Mouse (Mus musculus): ENCODE data around the gene 6330409D20Rik. TPM values are rescaled to one million over a fixed set of nuclear protein-coding genes. Genes with fewer than 3 reads are reported as not detected.

6330409D20Rik gene
- total RNA-seq, 1 experiment: not detected

DNA sequence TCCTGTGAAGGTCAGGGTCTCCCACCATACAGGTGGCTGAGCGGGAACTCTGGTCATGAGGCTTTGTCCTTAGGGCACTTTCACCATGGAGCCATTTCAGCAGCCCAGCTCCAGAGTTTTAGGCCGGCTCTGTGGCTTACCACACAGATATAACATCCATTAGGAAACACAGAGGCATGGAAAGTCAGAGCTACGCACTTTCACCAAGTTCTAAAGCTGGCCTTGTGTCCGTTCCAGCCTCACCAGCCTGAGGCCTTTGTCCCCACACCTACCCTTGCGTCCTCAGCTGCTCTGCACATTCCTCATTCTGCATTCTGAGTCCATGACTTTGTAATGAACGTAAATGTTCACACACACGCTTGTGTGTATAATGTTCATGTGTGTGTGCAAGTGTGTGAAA is 35.8 kb downstream of the 6330409D20Rik start:
- Histone ChIP-seq H3K9ac (ENCODE audit: insufficient read depth, low read depth, low read length, poor library complexity, severe bottlenecking) (no peak overlapping the region), H3K27ac (ENCODE audit: insufficient read depth, low read depth, low read length, poor library complexity, severe bottlenecking) (no peak overlapping the region), H3K4me3 (ENCODE audit: insufficient read depth in 1 of 2, low read depth in 1 of 2, low read length in 2 of 2, poor library complexity in 1 of 2, severe bottlenecking in 1 of 2) (no peak overlapping the region), H3K4me1 (ENCODE audit: control insufficient read depth in 2 of 2, insufficient read depth in 2 of 2, low read length in 2 of 2, poor library complexity in 1 of 2) (peaks cover 4 to 23% of the 10 kb centered on the region in 2 experiments; a peak in 2 of 4 replicates), H3K9me3 (ENCODE audit: control insufficient read depth, insufficient read depth, low read depth, low read length) (no peaks in the 10 kb centered on the region), H3K36me3 (ENCODE audit: control insufficient read depth, insufficient read depth, low read length, poor library complexity, severe bottlenecking) (peaks cover 57% of the 10 kb centered on the region)
- TF ChIP-seq ZC3H11A (IDR thresholded peaks at IDR 0.05; ENCODE audit: borderline replicate concordance, low read depth, low read length) (no peak), MAFK (IDR thresholded peaks at IDR 0.05; ENCODE audit: insufficient read depth, low read depth, low read length) (no peak), CHD2 (IDR thresholded peaks at IDR 0.05; ENCODE audit: low read depth, low read length) (no peak), HCFC1 (IDR thresholded peaks at IDR 0.05; ENCODE audit: borderline replicate concordance, insufficient read depth, low read length) (no peak), ZNF384 (IDR thresholded peaks at IDR 0.05; ENCODE audit: low read depth, low read length) (no peak)
- in situ Hi-C loops (cut with MboI; ENCODE audit: low sequenced_read_pairs in 2 of 2, unreplicated experiment in 2 of 2): no loop called here
- DNase-seq (ENCODE audit: low read depth, low spot score): no peak

DNA sequence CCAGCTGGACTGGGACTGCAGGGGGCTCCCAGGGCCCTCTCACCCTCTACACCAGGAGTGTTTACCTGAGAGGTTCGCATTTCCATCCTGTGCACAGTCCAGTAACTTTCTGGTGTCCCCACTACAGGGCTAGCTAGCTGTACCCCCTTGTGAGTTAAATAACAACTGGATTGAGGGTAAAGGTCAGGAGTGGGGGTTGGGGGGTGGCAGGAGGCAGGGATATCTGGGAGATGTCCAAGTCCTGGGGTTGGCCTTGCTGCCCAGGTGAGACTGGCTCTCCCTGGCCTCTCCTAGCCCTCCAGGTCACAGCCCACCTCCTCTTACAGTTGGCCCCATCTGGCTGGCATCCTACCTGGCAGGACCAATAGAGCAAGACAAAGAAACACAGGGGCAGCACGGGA is 36.8 kb downstream of the 6330409D20Rik start, which contains the start of gene Fpgs:
Fpgs (minus strand) TSS at position 125 of the 401 bp plus-strand sequence.
- in situ Hi-C loops (cut with MboI; ENCODE audit: low sequenced_read_pairs in 2 of 2, unreplicated experiment in 2 of 2): no loop called here
- peak within 1 kb of the TSS; percentile 37 for H3K27ac ChIP-seq (ENCODE audit: insufficient read depth, low read depth, low read length, poor library complexity, severe bottlenecking)
- DNase-seq (ENCODE audit: low read depth, low spot score): no peak
- peaks cover 4 to 21% of the 10 kb centered on the region in 2 experiments; a peak in 2 of 4 replicates for H3K4me1 ChIP-seq (ENCODE audit: control insufficient read depth in 2 of 2, insufficient read depth in 2 of 2, low read length in 2 of 2, poor library complexity in 1 of 2)
- peaks cover 47% of the 10 kb centered on the region for H3K36me3 ChIP-seq (ENCODE audit: control insufficient read depth, insufficient read depth, low read length, poor library complexity, severe bottlenecking)
- no peak for TF ChIP-seq ZC3H11A (IDR thresholded peaks at IDR 0.05; ENCODE audit: borderline replicate concordance, low read depth, low read length)
- TF ChIP-seq ZNF384 (IDR thresholded peaks at IDR 0.05; ENCODE audit: low read depth, low read length): no peak
- TF ChIP-seq HCFC1 (IDR thresholded peaks at IDR 0.05; ENCODE audit: borderline replicate concordance, insufficient read depth, low read length): no peak
- no peak for TF ChIP-seq MAFK (IDR thresholded peaks at IDR 0.05; ENCODE audit: insufficient read depth, low read depth, low read length)
- TF ChIP-seq CHD2 (IDR thresholded peaks at IDR 0.05; ENCODE audit: low read depth, low read length): no peak
- no peak within 1 kb of the TSS; the same call in 1 of the 2 replicates for H3K9ac ChIP-seq (ENCODE audit: insufficient read depth, low read depth, low read length, poor library complexity, severe bottlenecking)
- no peaks in the 10 kb centered on the region for H3K9me3 ChIP-seq (ENCODE audit: control insufficient read depth, insufficient read depth, low read depth, low read length)
- H3K4me3 ChIP-seq (ENCODE audit: insufficient read depth in 1 of 2, low read depth in 1 of 2, low read length in 2 of 2, poor library complexity in 1 of 2, severe bottlenecking in 1 of 2): no peak within 1 kb of the TSS

DNA sequence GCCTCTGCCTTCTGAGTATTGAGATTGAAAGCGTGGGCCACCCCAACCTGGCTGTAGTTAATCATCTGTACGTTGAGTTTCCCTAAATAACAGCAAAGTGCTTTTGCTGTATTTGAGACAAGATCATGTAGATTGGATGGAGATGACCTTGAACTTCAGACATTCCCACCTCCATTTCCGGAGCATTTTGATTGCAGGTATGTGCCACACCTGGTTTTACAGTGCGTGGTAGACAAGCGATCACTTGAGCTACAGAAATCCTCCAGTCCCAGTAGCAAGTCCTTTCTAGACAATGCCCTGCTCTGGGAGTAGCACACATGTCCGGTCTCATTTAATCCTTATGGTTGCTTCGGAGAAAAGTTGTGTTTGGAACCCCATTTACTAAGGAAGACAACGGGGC is 37.8 kb downstream of the 6330409D20Rik start:
- DNase-seq (ENCODE audit: low read depth, low spot score): no peak
- no peak for TF ChIP-seq ZC3H11A (IDR thresholded peaks at IDR 0.05; ENCODE audit: borderline replicate concordance, low read depth, low read length)
- no peak for TF ChIP-seq MAFK (IDR thresholded peaks at IDR 0.05; ENCODE audit: insufficient read depth, low read depth, low read length)
- no peak for TF ChIP-seq CHD2 (IDR thresholded peaks at IDR 0.05; ENCODE audit: low read depth, low read length)
- no peak for TF ChIP-seq ZNF384 (IDR thresholded peaks at IDR 0.05; ENCODE audit: low read depth, low read length)
- in situ Hi-C loops (cut with MboI; ENCODE audit: low sequenced_read_pairs in 2 of 2, unreplicated experiment in 2 of 2): no loop called here
- Histone ChIP-seq H3K27ac (ENCODE audit: insufficient read depth, low read depth, low read length, poor library complexity, severe bottlenecking) (peak overlapping the region; percentile 37; the same call in 1 of the 2 replicates), H3K4me3 (ENCODE audit: insufficient read depth in 1 of 2, low read depth in 1 of 2, low read length in 2 of 2, poor library complexity in 1 of 2, severe bottlenecking in 1 of 2) (no peak overlapping the region), H3K9me3 (ENCODE audit: control insufficient read depth, insufficient read depth, low read depth, low read length) (no peaks in the 10 kb centered on the region), H3K4me1 (ENCODE audit: control insufficient read depth in 2 of 2, insufficient read depth in 2 of 2, low read length in 2 of 2, poor library complexity in 1 of 2) (peaks cover 4 to 21% of the 10 kb centered on the region in 2 experiments; a peak in 2 of 4 replicates), H3K9ac (ENCODE audit: insufficient read depth, low read depth, low read length, poor library complexity, severe bottlenecking) (no peak overlapping the region), H3K36me3 (ENCODE audit: control insufficient read depth, insufficient read depth, low read length, poor library complexity, severe bottlenecking) (peaks cover 38% of the 10 kb centered on the region)

DNA sequence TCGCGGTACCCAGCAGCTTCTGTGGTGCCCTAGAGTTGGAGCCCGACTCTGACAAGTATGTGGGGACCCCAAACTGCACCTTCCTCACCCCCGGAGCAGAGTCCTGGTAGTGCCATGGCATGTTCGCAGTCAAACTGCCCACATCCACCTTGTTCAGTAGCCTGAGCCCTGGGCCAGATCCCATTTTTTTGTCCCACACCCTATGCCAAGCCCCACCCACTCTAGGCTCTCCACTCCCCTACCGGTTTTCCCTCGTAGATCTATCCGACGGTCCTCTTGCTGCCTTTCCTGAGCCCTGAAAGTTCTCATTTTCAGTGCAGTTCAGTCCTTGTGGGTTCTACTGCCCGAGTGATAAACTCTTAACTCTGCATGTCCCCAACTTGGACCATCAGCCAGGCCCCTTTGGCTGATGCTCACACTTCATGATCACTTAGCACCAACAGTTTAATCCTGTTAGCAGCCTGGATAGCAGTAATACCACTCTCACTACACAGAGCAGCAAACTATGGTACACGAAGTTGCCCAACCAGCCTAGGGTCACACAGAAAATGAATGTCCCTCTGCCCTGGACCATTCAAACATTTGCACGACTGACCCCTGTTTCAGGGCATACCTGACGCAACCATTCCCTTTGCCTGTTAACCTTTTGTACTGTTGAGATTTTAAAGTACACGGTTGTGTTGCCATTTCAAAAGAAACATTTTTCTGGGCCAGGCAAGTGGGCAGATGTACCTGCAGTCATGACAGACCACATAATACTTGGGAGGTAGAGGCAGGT is 39.7 kb downstream of the 6330409D20Rik start:
- Histone ChIP-seq H3K9me3 (ENCODE audit: control insufficient read depth, insufficient read depth, low read depth, low read length) (no peaks in the 10 kb centered on the region), H3K4me1 (ENCODE audit: control insufficient read depth in 2 of 2, insufficient read depth in 2 of 2, low read length in 2 of 2, poor library complexity in 1 of 2) (peaks cover 4 to 21% of the 10 kb centered on the region in 2 experiments; a peak in 2 of 4 replicates), H3K36me3 (ENCODE audit: control insufficient read depth, insufficient read depth, low read length, poor library complexity, severe bottlenecking) (peaks cover 21% of the 10 kb centered on the region), H3K27ac (ENCODE audit: insufficient read depth, low read depth, low read length, poor library complexity, severe bottlenecking) (no peak overlapping the region), H3K4me3 (ENCODE audit: insufficient read depth in 1 of 2, low read depth in 1 of 2, low read length in 2 of 2, poor library complexity in 1 of 2, severe bottlenecking in 1 of 2) (no peak overlapping the region), H3K9ac (ENCODE audit: insufficient read depth, low read depth, low read length, poor library complexity, severe bottlenecking) (no peak overlapping the region)
- no peak for DNase-seq (ENCODE audit: low read depth, low spot score)
- in situ Hi-C loops (cut with MboI; ENCODE audit: low sequenced_read_pairs in 2 of 2, unreplicated experiment in 2 of 2): no loop called here
- TF ChIP-seq CHD2 (IDR thresholded peaks at IDR 0.05; ENCODE audit: low read depth, low read length) (no peak), HCFC1 (IDR thresholded peaks at IDR 0.05; ENCODE audit: borderline replicate concordance, insufficient read depth, low read length) (no peak), ZC3H11A (IDR thresholded peaks at IDR 0.05; ENCODE audit: borderline replicate concordance, low read depth, low read length) (no peak), ZNF384 (IDR thresholded peaks at IDR 0.05; ENCODE audit: low read depth, low read length) (no peak), MAFK (IDR thresholded peaks at IDR 0.05; ENCODE audit: insufficient read depth, low read depth, low read length) (no peak)
